In the genomic region with DNA sequence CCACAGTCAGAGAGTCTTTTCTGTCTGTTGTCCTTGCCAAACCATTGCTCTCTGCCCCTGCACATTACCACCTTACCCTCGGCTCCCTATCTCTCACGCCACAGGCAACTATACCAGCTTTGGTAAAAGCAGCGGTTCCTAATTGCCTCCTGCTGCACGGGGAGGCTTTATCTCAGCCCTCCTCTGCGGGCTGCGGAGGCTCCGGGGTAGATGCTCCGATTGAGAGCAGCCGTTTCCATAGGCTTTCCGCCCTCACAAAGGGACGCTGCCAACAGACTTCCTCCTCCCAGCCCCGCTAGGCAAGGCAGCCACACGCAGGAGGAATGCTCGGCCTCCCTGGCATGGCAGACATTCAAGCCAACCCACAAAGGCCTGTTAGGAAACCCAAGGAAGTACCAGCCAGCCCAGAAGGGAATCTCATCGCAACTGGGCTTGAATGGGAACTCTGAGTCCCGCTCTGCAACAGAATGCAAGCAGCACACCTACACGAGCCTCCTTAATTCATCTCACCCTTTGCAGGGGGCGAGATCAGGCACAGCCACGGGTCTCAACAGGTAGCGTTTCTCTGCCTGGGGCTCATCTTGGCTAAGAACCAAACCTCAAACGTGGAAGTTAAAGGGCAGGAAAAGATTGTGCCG, we compare ENCODE assay signal across 8 mouse cellular contexts.
DNase-seq lines count a peak whose midpoint lies in the region; ATAC-seq lines count a peak whose summit lies in the region.

No protein-coding gene starts in this region.

- peak; percentile 30 for DNase-seq in ES-CJ7 (ENCODE audit: low read depth, low spot score)
- peak; percentile 16 for DNase-seq in c-Kit-positive CD71-positive TER-119-positive erythroid progenitor cells, embryonic 14.5 days (ENCODE audit: low spot score)
- peak; percentile 36 to 88 for DNase-seq in left cerebral cortex, adult 8-10 months (ENCODE audit: low spot score in 2 of 2)
- peak; percentile 69 for DNase-seq in lung, postnatal 25 days (ENCODE audit: low spot score)
- DNase-seq in right cerebral cortex, postnatal 25 days: peak; percentile 84
- DNase-seq in spleen, postnatal 14 days (ENCODE audit: low spot score in 2 of 2): no peak

- H3K9ac ChIP-seq in forebrain, embryonic 16.5 days (replicated peaks; ENCODE audit: low read depth, low read length): peak overlapping the region; percentile 28
- H3K9ac ChIP-seq in hindbrain, embryonic 16.5 days (ENCODE audit: low read depth, low read length): peak overlapping the region; percentile 42

- H3K4me3 ChIP-seq in forebrain, embryonic 16.5 days (replicated peaks; ENCODE audit: low read length): no peak overlapping the region
- no peak overlapping the region for H3K4me3 ChIP-seq in hindbrain, embryonic 16.5 days (ENCODE audit: low read length)

- peak; percentile 62 for ATAC-seq in forebrain, embryonic 16.5 days
- peak; percentile 50; the same call in 1 of the 2 replicates for ATAC-seq in hindbrain, embryonic 16.5 days

- H3K9me3 ChIP-seq in forebrain, embryonic 16.5 days (ENCODE audit: control insufficient read depth, low read length): no peaks in the 10 kb centered on the region
- H3K9me3 ChIP-seq in hindbrain, embryonic 16.5 days (ENCODE audit: control insufficient read depth, low read length): no peaks in the 10 kb centered on the region

- peak overlapping the region; percentile 33 for H3K4me2 ChIP-seq in forebrain, embryonic 16.5 days (ENCODE audit: low read length)
- H3K4me2 ChIP-seq in hindbrain, embryonic 16.5 days (ENCODE audit: low read length): peak overlapping the region; percentile 39

- H3K27ac ChIP-seq in forebrain, embryonic 16.5 days (ENCODE audit: low read length): no peak overlapping the region
- H3K27ac ChIP-seq in hindbrain, embryonic 16.5 days (ENCODE audit: low read depth, low read length): no peak overlapping the region; the same call in 1 of the 2 replicates

- H3K4me1 ChIP-seq in forebrain, embryonic 16.5 days (replicated peaks; ENCODE audit: control insufficient read depth, insufficient read depth, low read length): peaks cover 10% of the 10 kb centered on the region
- peaks cover 10% of the 10 kb centered on the region for H3K4me1 ChIP-seq in hindbrain, embryonic 16.5 days (ENCODE audit: control insufficient read depth, insufficient read depth, low read depth, low read length)

- WGBS in forebrain, embryonic 16.5 days: 2% methylated on average over 22 of the region's 22 CpGs
- WGBS in hindbrain, embryonic 16.5 days: 6% methylated on average over 22 of the region's 22 CpGs

- no peaks in the 10 kb centered on the region for H3K36me3 ChIP-seq in forebrain, embryonic 16.5 days (ENCODE audit: control insufficient read depth, insufficient read depth)
- no peaks in the 10 kb centered on the region for H3K36me3 ChIP-seq in hindbrain, embryonic 16.5 days (ENCODE audit: control insufficient read depth, insufficient read depth, low read length)

- no peaks in the 10 kb centered on the region for H3K27me3 ChIP-seq in forebrain, embryonic 16.5 days (replicated peaks; ENCODE audit: control insufficient read depth, insufficient read depth, low read length)
- peaks cover 4% of the 10 kb centered on the region for H3K27me3 ChIP-seq in hindbrain, embryonic 16.5 days (replicated peaks; ENCODE audit: control insufficient read depth, insufficient read depth, low read length)

Comparison
In these comparisons a context has a peak if more than half of its experiments do, and no peak if none do; other contexts are left out.
1. DNase-seq: peak in ES-CJ7 (single experiment), c-Kit-positive CD71-positive TER-119-positive erythroid progenitor cells, embryonic 14.5 days (single experiment), left cerebral cortex, adult 8-10 months (2 of 2), lung, postnatal 25 days (single experiment) and right cerebral cortex, postnatal 25 days (single experiment); none in spleen, postnatal 14 days (0 of 2).